Mouse (Mus musculus) thymus, adult 18-20 months (tissue): ENCODE data around the gene Mmp20.
A peak's percentile ranks its signal among the peaks of the same experiment; 100 is the strongest.

Experiments
- DNase-seq, 2 experiments: peaks; one replicate each; pipeline ENCODE4 v3.0.0; 2022; ENCODE audit warnings: mixed read lengths in 2 of 2

Gene Mmp20

DNA sequence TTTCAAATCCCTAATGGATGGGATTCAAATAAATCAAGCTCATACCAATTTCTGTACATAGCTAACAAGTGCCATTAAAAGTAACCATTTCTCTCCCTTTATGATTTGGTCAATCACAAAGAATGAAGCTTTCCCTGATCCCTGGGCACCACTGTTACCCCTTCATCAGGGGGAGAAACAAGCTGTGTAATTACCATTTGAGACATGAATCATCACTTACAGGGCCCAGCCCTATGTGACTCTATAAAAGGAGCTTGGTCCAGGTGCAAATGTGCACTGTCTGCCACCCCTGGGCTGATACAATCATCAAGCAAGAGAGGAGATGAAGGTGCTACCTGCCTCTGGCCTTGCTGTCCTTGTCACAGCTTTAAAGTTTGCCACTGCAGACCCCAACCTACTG lies at the start of gene Mmp20:
Gene Mmp20 (plus strand): TSS at position 301 of the 400 bp plus-strand sequence.
- DNase-seq: no peak

DNA sequence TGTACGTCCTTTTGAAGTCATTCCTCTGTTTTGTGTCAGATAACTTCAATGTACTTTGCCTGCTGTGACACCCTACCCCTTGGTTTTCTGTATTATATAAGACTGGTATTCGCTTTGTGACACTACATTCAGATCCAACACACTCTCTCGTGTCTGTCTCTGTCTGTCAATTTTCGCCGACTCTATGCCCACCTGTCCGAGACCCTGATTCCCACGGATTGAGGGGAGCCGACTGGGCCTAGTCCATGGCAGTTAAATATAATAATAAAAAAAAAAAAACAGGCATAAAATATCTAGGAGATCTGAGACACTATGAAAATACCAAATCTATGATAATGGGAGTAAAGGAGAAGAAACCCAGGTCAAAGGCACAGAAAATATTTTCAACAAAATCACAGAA lies 38.0 kb upstream of the Mmp20 start:
- no peak for DNase-seq

DNA sequence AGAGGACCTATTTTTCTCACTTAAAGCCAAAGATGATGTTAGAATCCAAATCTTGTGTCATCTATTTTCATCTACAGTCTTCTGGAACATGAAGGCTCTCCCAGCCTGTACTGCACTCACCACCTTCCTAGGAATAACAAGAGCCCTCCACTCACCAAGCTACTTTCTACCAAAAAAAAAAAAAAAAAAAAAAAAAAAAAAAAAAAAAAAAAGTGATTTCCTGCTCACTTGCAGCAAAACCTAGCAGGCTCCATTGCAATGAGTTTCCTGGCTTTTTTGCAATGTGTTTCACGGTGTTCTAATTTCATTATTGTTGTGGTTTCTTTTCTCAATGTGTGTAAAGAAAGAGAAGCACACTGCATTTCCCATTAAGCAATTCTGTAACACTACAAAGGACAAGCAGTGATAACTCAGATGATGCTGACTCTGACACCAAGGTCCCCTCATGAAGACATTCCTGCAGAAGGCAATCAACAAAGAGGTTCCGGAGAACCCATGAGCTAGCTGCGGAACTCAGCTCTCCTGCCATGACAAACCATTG lies 34.7 kb upstream of the Mmp20 start:
- no peak for DNase-seq

DNA sequence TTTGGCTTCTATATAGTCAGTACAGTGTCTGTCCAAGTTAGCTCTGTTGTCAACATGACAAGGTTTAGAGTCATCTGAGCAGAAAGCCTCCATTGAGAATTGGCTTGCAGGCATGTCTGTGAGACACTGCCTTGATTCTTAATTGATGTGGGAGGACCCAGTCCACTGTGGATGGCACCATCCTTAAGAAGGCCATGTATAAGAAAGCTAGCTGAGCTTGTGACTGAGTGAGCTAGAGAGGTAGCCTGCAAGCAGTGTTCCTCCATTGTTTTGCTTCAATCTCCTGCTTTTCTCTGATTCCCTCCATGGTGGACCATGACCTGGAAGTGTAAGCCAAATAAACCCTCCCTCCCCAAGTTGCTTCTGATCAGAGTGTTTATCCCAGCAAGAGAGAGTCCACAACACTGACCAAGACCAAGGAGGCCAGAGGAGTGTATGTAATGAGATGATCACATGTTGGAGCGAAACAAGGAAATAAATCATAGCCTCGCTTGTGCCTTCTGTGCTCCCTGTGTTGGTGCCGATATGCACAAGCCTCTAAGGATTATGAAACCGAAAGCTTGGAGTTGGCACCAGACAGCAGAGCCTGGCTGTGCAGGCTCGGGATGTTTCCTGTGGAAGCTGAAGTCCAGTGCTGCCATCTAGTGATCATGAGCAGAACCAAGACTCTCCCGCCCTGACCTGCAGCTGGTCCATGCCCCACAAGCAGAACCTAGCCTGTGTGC lies 33.1 kb upstream of the Mmp20 start:
- DNase-seq: peak; percentile 44 to 56

DNA sequence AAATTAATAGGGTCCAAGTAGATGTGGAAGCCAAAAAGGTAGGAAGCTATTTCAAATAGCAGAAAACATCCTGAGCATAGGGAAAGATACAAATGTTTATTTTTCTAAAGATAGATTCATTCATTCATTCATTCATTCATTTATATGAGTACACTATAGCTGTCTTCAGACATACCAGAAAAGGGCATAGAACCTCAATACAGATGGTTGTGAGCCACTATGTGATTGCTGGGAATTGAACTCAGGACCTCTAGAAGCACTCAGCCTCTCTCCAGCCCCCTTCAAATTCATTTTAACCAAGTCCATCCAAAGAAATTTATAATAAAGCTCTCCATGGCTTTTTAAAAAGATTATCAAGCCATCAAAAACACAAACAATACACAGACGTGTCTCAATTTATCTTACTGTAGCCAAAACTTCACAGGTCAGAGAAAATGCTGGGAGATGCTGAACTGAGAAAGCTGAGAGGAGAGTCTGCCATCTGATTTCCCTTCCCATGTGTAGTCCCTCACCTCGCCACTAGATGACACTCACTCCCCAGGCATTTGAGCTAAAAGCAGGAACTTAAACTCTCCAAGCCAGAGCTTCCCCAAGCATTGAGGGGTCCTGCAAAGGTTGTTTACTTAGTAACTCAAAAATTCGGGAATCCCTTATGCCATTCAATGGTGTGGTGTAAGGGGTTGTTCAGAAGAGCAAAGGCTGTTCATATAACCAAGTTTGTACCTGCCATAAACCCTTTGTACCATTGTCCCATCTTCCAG lies 24.9 kb upstream of the Mmp20 start:
- peak; percentile 20 to 24 for DNase-seq

DNA sequence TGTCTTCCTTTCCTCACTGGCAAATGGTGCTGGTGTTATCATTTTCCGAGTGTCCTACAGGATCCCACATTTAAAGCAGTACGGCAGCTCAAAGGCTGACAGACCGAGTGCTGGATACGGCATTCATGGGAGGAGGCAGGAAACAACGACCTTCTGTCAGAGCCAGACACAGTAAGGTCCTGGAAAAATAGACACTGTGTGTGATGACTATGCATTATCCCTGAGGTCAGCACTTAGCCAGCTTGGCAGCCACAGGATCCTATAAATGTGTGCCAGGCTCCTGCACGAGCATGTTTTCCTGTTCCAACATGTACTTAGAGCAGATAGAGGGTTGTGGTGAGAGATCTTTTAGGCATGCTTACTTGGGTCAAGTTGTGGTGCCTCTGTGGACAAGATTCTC lies 24.0 kb upstream of the Mmp20 start:
- no peak for DNase-seq

DNA sequence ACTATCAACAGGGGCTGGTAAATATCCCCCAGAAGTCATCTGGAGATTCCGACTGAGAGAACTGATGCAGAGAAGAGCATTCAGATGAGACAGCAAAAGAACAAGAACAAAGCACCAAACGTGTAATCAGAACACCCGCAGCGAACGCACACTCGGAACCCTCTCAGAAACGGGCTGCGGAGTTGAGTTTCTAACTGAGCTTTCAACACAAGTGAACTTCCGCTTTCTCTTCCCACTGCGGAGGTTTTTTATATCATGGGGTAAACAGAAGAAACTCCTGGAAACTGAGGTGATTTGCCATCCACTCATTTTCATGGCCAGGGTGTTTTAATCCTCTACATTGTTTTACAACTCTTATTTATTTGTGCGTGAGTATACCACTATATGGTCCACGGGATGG lies 22.4 kb upstream of the Mmp20 start:
- no peak for DNase-seq

DNA sequence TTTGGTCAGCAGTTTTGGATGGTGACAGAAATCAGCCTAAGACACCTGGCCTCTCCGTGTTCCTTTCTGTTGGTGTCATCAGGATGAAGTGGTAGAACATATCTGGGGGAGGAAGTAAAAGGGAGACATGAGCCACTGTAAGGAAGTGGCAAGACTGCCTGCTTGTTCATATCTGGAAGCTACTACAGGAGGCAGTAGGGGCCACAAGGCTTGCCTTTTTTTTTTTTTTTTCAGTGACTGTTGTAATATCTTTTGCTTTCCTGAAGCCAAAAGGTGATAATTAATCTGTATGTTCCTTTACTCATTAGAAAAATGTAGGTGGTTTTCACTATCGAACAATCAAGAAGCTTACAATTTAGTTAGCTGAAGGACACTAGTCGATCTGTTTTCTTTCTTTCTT lies 5.4 kb upstream of the Mmp20 start:
- DNase-seq: no peak

DNA sequence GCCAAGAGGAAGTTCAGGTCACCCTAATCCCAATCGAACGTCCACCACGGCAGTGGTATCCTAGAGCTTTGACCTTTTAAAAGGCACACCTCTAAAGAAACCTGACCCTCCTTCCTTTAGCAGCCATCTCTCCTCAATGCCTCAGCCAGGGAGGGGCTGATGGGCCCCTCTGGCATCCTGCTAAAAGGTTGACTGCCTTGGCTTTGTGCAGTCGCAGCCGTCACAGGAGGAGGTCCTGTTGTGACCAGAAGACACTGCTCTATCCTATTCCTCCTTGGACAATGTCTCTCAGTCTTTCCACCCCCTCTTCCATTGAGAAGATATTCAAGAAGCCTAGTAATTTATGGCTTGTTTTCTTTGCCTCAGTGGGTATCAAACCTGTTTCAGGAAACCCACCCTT lies 5.9 kb downstream of the Mmp20 start:
- DNase-seq: no peak

DNA sequence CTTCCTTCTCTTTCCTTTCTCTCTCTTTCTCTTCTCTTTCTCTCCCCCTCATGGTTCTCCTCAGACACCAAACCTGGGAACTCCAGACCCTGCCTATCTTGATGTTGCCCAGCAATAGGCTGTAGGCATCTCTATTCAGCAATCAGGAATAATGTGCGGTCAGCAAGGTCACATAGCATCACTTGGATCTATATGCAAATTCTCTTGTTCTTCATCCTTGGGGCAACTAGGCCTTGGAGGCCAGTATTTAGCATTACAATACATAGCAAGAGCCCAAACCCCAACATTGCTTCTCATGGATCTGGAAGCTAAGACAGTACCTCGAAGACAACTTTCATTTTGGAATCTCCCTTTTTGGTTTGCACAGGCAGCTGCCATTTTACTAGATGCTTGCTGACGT lies 19.9 kb downstream of the Mmp20 start:
- DNase-seq: no peak

DNA sequence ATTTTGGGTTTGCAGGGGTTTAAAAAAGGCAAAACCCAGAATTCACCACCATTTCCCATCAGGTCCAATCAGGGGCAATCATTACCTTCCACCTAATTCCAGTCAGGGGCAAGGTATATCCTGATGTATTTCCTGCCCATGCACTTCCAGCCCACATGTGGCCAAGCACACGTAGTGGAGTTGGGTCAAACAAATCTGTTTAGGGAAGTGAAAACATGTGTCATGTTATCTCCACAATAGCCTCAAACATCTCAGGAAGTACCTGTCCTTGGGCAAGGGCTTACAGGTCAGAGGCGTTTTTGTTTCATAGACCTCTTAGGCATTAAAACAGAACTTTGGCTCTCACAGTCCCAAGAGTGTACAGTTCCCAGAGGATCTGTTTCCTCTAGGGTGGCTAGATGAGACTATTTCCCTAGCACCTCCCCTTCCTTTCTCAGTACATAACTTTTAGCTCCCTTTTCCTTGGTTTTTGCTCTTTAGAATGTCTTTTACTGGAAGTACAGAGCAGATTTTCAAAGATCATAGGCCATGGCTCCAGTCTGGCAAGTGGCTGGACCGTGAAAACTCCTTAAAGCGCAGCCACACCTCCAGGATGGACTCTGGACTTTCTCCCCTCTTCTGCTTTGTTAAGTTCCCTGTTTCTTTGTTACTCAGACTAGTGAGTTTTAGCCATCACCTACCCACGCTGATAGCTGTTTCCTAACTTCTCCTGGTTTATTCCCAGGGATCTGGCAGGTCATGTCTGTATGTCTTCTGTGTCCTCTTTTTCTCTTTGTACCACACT lies 22.6 kb downstream of the Mmp20 start:
- DNase-seq: no peak

DNA sequence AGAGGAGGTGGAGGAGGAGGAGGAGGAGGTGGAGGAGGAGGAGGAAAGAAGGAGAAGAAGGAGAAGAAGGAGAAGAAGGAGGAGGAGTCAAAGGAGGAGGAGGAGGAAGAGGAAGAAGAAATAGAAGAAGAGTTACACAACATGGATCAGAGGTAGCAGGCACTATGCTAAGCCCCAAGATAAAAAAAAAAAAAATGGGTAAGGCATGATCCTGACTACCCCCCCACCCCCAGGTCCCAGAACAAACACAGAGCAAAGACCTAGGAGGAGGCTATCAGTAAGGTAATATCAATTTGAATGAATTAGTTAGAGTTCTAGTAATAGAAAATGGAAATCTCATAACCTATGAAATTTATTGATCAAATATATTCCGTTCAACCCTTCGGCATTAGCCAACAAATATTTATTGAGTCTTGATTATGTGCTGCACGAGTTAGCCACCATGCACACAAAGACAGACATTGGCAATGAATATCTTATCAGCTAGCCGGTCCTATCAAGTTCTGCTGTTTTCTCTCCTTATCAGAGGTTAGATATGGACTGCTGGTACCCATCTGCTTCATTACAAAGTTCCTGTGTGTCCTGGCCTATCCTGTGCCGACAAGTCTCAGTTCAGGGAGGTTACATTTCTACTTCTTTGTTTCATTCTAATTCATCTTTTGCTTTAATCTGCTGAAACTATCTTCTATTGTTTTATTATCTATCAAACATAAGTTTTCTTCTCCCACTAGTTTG lies 24.5 kb downstream of the Mmp20 start:
- DNase-seq: no peak

DNA sequence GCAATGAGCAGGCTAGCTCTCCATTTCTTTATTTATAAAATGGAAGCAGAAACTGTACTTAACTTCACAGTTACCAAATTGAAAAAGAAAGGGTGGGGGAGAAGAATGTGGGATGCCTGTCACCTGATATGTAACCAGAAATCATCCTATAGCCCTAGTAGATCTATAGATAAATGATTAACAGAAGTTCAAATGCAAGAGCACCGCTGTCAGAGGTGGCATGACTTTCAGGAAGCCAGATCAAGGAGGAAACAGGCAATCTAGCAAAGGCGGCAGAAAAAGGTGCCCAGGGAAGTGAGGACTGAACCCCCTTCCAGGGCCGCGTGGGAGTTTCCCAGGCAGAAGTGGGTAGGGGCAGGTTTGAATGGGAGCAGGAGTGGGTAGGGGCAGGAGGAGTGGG lies 29.9 kb downstream of the Mmp20 start:
- no peak for DNase-seq

DNA sequence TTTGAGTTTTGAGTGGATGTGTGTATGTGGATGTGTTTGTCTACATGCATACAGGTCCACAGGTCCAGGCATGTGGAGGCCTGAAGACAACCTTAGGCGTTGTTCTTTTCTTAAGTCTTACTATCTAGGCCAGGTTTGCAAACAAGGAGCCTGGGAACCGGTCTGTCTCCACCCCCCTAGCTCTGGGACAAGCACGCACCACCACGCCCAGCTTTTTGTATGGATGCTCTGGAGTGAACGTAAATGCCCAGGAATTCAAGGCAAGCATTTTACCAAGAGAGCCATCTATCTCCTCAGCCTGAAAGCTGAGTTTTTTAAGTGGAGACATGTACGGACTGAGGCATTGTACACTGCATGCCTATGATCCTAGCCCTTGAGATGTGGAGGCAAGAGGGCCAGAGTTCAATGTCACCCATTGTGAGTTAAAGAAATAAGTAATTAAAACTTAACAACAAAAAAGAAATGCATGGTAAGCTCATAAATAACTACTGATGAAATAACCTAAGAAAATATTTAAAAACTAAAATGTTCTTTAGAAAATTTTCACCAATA lies 31.5 kb downstream of the Mmp20 start:
- DNase-seq: no peak

DNA sequence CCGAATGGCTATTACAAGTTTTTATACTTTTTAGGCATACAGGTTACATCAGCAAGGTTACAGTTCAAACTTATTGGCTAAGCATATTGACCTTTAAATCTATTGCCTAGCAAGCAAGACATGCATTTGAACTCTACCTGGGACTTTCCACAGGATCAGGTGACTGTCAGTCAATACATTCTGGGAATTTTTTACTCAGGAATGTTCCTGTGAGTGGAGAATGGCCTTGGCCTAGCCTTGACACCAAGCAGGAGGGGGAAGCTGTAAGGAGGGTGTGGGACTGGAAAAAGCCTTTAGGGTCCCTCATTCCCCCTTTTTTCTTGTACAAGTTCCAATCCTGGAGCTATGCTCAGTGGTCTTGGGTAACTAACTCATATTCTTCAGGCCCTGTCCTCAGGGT lies 33.3 kb downstream of the Mmp20 start:
- no peak for DNase-seq

DNA sequence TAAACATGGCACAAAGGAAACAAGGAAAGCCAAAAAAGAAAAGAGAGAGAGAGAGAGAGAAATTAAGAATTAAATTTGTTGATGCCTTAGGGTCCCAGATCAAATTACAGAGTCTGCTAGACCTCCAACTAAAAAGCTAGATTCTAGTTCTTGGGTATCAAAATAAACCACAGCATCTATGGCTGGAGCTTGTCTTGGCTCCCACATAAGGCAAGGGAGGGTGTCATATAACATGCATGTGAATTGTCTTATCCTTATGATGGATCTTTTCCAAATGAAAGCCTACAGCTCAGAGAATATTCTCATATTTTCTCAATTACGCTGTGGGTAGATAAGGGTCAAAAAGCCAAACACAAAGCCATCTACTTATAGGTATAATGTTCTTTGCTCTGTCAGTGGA lies 41.6 kb downstream of the Mmp20 start:
- no peak for DNase-seq

DNA sequence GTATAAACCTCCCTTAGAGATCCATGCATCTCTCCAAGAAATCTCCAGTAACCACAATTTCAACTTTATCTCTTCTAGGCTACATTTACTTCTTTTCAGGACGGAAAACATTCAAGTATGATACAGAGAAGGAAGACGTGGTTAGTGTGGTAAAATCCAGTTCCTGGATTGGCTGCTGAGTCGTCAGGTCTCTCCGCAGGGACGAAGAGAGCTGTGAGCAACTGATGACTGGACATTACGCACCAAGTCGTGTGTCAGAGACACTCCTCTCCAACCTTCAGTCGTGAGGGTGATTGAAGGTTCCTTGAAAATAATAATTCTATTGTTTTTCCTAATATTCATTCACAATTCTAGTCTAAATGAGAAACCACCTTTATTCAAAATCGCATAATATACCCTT lies 45.0 kb downstream of the Mmp20 start:
- no peak for DNase-seq

DNA sequence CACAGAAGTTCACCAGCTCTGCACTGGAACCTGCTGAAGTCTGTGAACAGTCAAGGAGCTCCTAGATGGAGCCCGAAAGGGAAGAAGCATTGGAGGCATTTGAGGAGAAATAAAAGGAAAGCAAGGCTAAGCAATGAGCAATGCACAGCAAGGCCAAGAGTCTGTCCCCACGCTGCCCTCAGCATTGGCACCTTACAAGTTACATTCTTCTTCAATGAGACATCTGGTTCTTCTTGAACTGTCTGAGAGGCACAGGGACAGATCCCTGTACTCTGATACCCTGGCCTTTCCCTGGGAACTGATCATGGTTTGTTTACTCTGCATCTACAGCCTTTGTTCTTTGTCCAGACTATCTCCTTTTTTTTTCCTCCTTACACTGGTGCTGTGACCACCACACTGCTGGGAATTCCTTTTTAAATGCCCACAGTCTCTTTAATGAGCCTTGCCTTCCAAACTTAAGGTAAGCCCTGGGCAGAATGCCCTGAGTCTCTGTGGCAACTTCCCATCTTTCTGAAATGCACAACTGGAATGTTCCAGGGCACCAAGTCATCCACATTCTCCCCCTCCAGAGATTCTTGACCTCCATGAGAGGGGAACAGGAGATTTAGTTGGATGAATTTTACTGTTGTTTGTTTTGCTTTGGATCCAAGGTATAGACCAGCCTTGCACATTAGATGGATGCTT lies 50.3 kb downstream of the Mmp20 start:
- DNase-seq: no peak

DNA sequence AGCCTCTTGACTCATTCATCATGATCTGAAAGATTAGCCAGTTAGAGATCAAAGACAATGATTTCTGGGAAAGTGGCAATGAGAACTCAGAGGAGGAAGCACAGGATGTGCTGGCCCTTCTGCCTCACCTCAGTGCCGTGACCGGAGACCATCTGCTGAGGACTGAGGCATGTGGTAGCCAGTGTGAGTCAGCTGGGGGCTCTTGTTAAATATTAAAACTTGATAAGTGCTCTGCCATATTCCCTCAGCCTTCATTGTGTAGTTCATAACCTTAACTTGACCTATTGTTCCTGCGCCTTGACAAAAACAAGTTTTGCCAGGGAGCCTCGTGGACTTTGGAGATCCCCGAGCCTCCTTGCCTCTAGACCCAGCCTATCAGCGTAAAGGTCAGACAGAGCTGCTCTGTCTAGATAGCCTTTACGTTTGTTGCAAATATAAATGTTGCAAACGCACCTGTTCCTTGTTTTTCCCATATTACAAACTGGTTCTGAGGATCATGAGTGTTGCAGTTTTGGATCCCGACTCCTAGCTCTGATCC lies 54.1 kb downstream of the Mmp20 start:
- DNase-seq: no peak

DNA sequence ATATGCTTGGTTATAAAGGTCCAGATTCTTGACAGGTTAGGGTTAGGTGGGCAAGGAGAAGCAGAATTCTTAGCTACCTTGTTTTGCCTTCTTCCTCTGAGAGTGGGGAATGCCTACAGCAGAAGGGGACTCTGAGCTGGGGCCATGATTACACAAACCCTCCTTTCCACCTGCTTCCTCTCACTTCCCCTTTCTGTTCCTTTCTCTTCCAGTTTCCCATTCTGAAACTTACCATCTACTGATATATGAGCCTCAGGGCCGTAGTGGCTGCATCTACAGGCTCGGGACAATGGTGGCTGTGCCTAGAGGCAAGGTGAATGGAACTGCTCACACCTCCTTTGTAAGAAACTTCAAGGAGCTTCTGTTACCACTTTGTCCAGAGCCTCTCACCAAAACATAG lies 58.0 kb downstream of the Mmp20 start:
- no peak for DNase-seq

DNA sequence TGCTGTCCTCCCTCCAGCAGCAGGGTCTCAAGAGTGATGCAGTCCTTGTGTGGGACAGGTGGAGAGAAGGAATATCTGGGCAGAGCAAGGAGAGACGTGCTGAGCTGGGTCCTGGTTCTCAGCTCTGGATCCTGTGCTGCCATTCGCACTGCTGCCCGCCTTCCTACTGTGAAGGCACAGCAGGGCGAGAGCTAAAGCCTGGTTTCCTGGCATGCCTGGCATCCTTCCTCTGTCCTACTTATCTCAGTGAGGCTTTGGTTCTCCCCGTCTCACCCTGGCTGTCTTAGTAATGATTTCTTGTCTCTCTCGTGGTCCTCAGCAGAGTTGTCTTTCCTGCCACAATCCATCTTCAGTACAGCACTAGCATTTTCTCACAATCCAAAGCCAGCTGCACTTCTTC lies 61.8 kb downstream of the Mmp20 start:
- DNase-seq: no peak

DNA sequence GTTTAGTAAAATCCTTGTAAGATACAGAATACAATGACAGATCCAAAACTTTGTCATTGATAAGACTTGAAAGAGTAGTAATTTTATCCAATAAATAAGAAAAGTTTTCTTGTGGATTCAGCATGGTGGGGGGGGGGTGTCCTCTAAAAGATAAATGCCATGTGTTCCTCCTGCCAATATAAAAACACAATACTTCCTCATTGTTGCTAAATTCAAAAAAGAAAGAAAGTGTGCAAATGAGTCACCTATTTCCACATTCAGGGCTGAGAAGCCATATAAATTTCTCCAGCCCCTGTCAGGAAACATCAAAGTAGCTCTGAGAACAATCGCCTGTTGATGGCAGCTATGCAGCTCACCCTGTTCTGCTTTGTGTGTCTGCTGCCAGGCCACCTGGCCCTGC lies 63.8 kb downstream of the Mmp20 start, which contains the start of gene Mmp7:
Gene Mmp7 (plus strand): TSS at position 301 of the 400 bp plus-strand sequence.
- DNase-seq: no peak
